Mouse (Mus musculus) E14TG2a.4 (cell line): ENCODE data around the gene Naip1.

Experiments used
- CTCF ChIP-seq: conservative IDR thresholded peaks from 2 replicates; pipeline ENCODE4 v1.5.1; 2014; ENCODE audit warnings: low read length
- NANOG ChIP-seq: IDR thresholded peaks from 2 replicates; pipeline ENCODE4 v1.6.1; 2014; ENCODE audit warnings: borderline replicate concordance, low read length, mixed read lengths
- POU5F1 ChIP-seq: IDR thresholded peaks from 2 replicates; pipeline ENCODE4 v1.6.1; 2014; ENCODE audit warnings: low read length, borderline replicate concordance

GRCm38 (mm10) chr13:100449495-100449894 is 3.2 kb downstream of the Naip1 start:
- TF ChIP-seq CTCF = no peak
- no peak for TF ChIP-seq POU5F1
- TF ChIP-seq NANOG = no peak
